Mouse (Mus musculus) c-Kit-positive CD71-positive TER-119-negative erythroid progenitor cells, embryonic 14.5 days (primary cell): ENCODE measurements around the gene Eya2.

Experiments
- DNase-seq: peaks from one replicate; pipeline ENCODE4 v3.0.0-alpha.2; 2013; ENCODE audit warnings: low read depth

Eya2 gene

GRCm38 (mm10) chr2:165651031-165651430 is 56.2 kb downstream of the Eya2 start:
- DNase-seq, result no peak

- no peak for DNase-seq
Observed at GRCm38 (mm10) chr2:165652281-165652680, 57.4 kb downstream of the Eya2 start.

DNA sequence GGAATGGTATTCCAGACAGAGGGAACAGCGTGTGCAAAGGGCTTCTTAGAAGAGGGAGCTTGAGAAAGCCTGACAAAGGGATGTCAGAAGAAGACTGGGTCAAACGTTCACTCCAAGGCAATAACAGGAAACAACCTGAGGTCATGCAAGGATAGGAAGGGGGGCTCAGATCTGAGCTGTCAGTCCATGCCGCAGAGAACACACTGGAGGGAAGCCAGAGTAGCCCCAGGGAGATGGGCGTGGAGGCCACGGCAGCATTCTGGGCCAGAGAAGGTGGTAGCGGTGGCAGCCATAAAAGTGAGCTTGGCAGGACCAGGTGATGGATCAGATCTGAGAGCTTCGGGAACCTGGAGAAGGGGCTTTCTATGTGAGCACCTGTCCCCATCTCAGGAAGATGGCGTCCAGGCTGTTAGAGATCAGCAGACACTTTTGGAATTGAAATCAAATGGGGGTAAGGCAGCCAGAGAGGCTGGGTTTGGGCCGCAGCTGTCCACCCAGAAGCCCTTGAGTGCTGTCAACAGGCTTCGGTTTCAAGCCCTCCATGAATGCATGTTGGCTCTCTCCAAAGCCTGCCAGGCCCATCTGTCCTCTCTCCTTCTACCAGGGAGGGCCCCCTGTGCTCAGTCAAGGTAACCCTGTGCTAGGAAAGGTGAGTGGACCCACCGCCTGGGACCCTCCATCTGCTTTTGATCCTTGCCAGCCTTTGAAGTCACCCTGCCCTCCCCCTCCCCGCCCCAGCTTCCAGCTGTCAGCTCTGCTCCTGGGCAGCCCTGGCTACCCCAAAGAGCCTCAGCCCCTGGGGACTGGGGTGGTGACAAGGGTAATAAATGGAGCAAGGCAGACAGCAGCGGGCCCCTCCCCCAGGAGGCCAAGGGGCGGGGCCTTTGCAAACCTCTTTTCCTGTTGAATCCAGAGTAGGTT is 58.4 kb downstream of the Eya2 start:
- no peak for DNase-seq

DNA sequence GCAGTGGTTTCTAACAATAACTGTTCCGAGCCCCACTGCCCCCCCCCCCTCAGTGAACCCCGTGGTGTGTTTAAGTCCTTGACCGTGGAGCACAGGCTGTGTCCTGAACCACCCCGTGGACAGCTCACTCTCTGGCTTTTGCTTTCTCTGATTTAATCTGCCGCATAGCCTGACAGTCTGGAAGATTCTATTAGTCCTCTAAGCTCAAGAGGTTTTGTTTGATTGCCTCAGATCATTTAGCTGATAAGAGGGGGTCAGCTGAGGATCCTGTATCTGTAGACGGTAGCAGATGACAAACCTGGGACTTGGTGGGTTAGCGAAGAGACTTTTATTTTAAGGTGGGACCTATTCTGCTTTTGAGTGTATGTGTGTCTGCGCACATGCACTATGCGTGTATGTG is 59.3 kb downstream of the Eya2 start:
- no peak for DNase-seq

DNA sequence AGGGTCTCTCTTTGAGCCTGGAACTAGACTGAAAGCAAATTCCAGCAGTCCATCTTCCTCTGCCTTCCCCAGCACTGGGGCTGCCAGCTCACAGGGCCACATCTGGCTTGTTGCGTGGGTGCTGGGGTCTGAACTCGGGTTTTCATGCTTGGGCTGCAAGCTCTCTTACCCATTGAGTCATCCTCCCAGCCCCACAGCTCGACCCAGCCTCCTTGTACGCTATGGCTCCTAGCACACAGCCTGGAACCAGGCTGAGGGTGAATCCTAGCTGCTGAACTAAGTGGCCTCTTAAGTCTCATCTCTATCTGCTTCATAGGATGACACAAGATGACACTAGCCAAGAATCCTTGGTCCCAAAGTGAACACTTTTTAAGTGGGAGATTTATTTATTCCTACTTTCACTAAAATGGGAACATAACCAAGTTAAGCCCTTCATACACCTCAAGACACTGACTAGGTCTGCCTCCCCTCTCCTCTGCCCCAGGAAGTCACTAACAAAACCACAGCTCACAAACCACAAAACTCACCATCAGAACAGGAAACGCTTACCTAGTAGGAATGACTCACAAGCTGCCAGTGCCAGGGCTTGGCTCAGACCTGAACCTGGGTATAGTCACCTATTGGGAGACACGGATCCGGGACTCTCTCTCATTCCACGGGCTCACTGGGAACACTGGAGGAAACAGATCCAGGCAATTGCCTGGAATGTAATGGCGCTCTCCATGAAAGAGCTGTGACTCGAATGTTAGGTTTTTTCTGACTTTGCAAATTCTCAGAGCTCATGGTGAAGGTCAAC is 60.1 kb downstream of the Eya2 start:
- DNase-seq, result no peak

DNA sequence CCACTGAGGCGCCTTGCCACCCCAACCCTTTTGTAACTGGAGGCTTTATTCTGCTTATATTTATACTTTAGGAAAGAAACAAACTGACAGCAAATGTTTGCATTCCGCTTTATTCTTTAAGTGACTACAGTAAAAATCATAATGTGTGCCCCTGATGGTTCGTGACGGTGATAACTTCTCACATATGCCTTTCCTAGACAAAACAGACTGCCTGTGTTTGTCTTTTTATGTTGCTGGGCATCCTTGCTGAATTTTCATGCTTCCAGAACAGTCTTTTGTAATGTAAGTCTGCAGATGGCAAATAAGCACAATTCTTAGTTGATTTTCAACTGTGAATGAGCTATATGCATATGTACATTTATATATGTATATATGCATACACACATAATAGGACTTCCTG is 61.7 kb downstream of the Eya2 start:
- no peak for DNase-seq

- no peak for DNase-seq
Observed at GRCm38 (mm10) chr2:165656956-165657355, 62.1 kb downstream of the Eya2 start.

DNA sequence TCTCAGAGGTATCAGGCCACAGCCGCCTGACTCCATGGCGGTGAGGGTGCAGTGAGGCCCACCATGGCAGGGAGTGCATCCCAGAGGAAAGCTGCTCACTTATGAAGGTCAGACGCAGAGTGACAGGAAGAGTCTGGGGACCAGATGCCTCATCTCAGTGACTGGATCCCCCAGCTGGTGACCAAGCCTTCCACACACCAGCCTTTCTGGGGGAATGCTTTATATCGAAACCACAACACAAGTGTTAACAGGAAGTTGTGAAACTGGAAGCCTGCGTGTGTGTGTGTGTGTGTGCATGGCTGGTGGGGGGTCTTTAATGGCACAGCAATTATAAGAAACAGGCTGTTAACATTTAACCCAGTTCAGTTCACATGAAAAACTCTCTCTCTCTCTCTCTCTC is 64.7 kb downstream of the Eya2 start:
- no peak for DNase-seq

GRCm38 (mm10) chr2:165663266-165663665 is 68.4 kb downstream of the Eya2 start:
- DNase-seq, result no peak

DNA sequence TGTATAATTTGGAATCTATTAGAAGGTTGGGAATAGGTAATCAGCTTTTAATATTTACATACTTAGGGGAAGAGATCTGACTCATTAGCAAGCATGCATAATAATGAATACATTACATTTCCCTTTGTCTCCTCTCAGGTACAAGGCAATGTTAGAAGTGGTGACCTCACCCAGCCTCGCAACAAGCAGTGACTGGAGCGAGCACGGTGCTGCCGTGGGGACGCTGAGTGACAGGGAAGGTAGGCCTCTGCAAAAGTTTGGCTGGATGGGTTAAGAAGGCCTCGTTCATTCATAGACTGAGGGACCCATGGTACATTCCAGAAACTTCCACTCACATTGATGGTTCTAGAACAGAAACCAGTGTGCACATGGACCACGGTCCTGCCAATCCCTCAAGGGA is 69.8 kb downstream of the Eya2 start:
- DNase-seq, result no peak

DNA sequence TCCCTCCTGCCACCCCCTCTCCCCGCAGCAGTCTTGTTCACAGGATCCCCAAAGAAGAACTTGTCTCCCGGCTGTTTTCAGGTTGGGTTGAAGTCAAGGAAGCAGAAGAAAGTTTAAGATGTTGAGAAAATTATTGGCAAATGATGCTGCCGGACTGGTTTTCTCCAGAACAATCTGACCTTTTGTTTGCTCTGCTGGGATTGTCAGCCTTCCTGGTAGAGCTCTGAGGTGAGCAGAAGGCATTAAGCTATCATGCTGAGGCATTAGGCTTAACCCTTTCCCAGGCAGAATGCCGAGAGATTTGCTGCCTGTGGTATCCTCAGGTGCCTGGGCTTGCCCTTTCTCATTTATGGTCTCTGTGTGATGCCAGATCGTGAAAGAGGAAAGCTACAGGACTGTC is 70.3 kb downstream of the Eya2 start:
- DNase-seq, result no peak

DNA sequence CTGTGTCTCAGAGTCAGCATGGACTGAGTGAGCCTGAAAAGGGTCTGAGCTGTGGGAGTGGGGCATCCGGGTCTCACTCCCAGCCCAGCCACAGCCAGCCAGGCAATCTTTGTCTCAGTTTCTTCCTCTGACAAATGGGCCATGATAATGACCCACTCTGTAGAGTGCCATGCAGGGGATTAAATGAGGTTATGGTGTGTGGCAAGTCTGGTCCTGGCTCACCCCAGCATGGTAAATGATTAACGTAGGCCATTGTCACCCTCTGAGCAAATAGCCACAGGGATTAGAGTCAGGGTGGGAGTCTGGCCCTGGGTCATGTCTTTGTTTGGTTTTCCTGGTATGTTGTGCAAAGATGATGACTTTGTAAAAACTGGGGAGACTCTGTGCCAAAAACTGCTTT is 72.3 kb downstream of the Eya2 start:
- no peak for DNase-seq

DNA sequence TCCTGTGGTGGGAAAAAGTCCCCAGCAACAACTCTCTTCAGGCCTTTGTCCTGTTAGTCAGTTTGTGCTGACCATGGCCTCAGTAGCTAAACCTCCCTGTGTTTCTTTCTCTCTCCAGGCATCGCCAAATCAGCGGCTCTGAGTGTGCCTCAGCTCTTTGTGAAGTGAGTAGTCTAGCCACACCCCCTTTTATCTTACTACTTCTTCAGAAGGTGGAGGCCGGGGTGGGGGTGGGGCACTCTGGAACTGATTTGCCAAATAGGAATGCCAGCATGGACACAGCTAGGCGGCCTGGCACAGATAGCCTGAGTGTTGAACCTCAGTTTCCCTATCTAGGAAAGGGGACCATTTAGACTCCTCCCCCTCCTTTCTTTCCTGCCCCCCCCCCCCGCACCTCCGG is 87.9 kb downstream of the Eya2 start:
- no peak for DNase-seq

- no peak for DNase-seq
Observed at GRCm38 (mm10) chr2:165687516-165687915, 92.7 kb downstream of the Eya2 start.

- DNase-seq, result no peak
Observed at GRCm38 (mm10) chr2:165688896-165689295, 94.1 kb downstream of the Eya2 start.

DNA sequence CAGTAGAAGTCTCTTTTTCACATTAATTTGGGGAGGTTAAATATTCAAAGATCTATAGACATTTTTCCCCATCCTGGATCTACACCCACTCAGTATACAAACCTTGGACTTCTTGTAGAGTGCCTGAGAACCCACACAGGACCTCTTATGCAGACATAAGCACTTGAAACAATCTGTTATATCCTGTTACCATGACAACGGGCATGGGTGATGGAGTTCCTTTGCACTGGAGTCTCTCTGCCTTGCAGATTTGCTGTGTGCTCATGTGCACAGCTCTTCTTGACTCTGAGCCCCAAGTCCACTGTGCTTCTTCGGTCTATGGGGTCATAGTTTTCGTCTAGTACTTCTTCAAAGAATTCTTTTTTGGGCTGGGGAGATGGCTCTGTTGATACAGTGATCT is 96.2 kb downstream of the Eya2 start:
- no peak for DNase-seq

GRCm38 (mm10) chr2:165692944-165693660 is 98.3 kb downstream of the Eya2 start:
- DNase-seq, result no peak

- DNase-seq, result no peak
Observed at GRCm38 (mm10) chr2:165694767-165695166, 99.9 kb downstream of the Eya2 start.

DNA sequence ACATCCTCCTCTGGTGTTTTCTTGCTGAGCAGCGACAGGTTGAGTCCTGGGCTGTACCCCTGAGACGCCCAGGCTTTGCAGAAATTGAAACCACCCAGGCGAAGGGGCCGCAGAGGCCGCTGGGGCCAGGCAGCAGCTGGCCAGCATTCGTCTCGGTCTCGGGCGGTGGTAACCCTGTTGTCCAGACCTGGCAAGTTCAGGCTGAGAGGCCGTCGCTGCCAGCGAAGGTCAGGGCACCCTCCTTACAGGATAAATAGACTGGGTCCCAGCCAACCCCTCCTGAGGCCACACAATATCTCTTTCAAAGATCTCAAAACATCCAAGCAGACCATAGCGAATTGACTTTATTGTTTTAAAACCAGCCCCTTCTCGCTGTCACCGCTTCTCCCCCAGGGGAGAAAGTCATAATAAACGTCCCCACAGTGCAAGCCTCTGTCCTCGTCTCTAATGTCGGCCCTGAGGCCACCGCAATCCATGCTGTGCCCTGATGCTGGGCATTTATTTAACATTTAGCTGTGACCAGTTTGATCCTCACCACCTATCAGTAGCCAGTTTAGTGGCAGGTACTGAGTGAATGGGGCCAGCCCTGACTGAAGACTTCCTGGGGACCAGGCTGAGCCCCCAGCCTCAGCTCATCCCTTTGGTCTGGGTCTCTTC is 105.5 kb downstream of the Eya2 start:
- no peak for DNase-seq

DNA sequence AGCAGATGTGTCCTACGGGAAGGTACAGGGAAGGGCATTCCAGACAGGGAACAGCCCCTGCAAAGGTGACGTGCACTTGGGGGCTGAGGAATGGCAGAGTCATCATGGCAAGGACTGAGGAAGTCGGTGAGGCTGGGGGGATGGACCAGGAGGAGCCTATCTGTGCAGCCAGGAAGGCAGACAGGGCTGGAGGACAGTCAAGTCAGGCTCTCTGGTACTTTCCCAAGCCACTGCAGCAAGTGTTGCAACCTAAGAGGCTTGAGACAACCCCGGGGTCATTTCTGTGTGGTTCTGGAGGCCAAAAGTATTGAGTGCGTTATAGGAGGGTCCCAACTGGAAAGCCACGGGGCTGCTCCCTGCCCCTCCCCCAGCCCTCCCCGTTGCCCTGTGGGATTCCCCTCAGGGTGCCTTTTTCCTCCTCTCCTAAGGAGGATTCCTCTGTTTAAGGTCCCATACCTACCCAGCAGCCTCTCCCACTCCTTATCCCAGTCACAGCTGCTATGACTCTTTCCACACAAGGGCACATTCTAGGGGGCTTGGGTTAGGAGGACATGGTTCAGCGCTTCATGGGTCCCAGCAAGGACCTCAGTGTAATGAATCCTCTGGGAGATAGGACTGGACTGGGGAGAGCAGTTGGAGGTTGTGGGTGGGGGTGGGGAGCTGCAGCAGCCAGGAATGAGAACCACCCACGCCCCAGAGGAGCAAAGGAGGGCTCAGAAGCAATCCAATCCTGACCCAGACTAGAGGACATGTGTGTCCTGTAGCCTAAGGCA is 108.4 kb downstream of the Eya2 start:
- no peak for DNase-seq

DNA sequence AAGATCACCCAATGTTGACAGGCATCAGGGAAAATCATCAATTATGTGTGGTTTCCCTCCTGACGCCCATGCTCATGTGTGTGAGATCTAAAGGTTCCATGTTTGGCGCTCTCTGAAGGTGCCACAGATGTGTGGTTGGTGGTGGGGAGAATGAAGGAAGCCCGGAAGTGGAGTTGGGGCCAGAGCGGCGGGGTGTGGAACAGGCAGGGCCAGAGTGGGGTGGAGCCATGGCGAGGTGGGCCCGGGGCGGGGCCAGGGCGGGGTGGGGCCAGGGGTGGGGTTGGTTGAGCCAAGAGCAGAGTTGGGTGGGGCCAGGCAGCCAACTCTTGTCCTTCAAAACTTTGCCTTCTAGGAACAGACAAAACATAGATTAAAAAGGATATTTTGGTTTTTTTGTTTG is 113.4 kb downstream of the Eya2 start:
- peak; percentile 3 for DNase-seq
